Mouse (Mus musculus) ES-Bruce4 (cell line): ENCODE data around the gene Otos. TPM values are rescaled to one million over a fixed set of nuclear protein-coding genes. Genes with fewer than 3 reads are reported as not detected.

Experiments used
- H3K27ac ChIP-seq: 2 replicates; pipeline ENCODE4 v1.5.1; 2012; ENCODE audit warnings: low read length, inconsistent platforms; ENCODE audit not compliant: insufficient read depth
- H3K27me3 ChIP-seq: 2 replicates; pipeline ENCODE4 v1.6.1; 2012; ENCODE audit warnings: mild to moderate bottlenecking, low read length, inconsistent platforms; ENCODE audit not compliant: control insufficient read depth, poor library complexity, insufficient read depth, severe bottlenecking
- H3K36me3 ChIP-seq: 2 replicates; pipeline ENCODE4 v1.6.1; 2012; ENCODE audit warnings: inconsistent platforms, mild to moderate bottlenecking, low read length, moderate library complexity; ENCODE audit not compliant: control insufficient read depth, poor library complexity, insufficient read depth, severe bottlenecking
- H3K4me1 ChIP-seq: one replicate; pipeline ENCODE4 v1.8.1; 2011; ENCODE audit warnings: low read length; ENCODE audit not compliant: control insufficient read depth, insufficient read depth
- H3K4me3 ChIP-seq: 2 replicates; pipeline ENCODE4 v1.5.1; 2011; ENCODE audit warnings: low read depth, mild to moderate bottlenecking, low read length
- H3K9ac ChIP-seq: 2 replicates; pipeline ENCODE4 v1.6.1; 2012; ENCODE audit warnings: low read depth, mild to moderate bottlenecking, inconsistent platforms; ENCODE audit not compliant: poor library complexity, severe bottlenecking
- H3K9me3 ChIP-seq: replicated peaks from 2 replicates; pipeline ENCODE4 v1.6.1; 2012; ENCODE audit warnings: mild to moderate bottlenecking, low read length, inconsistent platforms; ENCODE audit not compliant: control insufficient read depth, poor library complexity, insufficient read depth, severe bottlenecking
- CTCF ChIP-seq: IDR thresholded peaks from one replicate; pipeline ENCODE4 v1.8.1; 2011; ENCODE audit warnings: low read depth, low read length
- EP300 ChIP-seq: IDR thresholded peaks from 2 replicates; pipeline ENCODE4 v1.6.1; 2011; ENCODE audit warnings: low read depth, low read length; ENCODE audit not compliant: insufficient read depth
- POLR2A ChIP-seq: IDR thresholded peaks from one replicate; pipeline ENCODE4 v1.8.1; 2011; ENCODE audit warnings: low read length; ENCODE audit not compliant: insufficient read depth
- polyA plus RNA-seq: library from polyadenylated mRNA; stranded (reverse); fragments of >200 nt; gene quantifications from 2 replicates; pipeline ENCODE4 v1.2.4, GENCODE M21; 2011; ENCODE audit warnings: low read depth; ENCODE audit not compliant: missing spikeins, insufficient read depth, insufficient read length

The Otos gene
- polyA plus RNA-seq, 1 experiment, result not detected

GRCm38 (mm10) chr1:92644916-92645315 is 3.7 kb downstream of the Otos start:
- Histone ChIP-seq H3K9me3 (no peaks in the 10 kb centered on the region), H3K27ac (no peak overlapping the region), H3K36me3 (no peaks in the 10 kb centered on the region), H3K4me3 (no peak overlapping the region), H3K4me1 (peaks cover 3% of the 10 kb centered on the region), H3K27me3 (no peaks in the 10 kb centered on the region), H3K9ac (no peak overlapping the region)
- TF ChIP-seq CTCF, result no peak
- no peak for TF ChIP-seq EP300
- no peak for TF ChIP-seq POLR2A

DNA sequence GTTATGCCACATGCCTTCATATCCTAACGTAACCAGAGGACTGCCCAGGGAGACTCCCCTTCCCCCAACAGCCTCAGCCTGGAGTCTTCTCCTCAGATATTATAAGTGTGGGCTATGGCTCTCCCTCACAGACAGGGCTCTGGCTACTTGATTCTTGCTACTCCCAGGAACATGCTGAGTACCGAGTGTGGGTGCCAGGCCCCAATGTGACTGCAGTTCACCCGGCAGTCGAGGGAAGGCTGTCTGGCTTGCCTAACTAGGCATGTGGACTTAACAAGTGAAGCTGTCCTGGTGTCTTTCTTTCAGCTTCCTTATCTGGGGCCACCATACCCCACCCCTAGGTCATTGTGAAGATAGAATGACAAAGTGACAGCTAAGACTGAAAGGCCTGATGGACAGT is 5.0 kb downstream of the Otos start:
- TF ChIP-seq EP300 (no peak), CTCF (no peak), POLR2A (no peak)

GRCm38 (mm10) chr1:92641514-92642272 is 6.9 kb downstream of the Otos start, which contains the start of gene Cops9:
TSS of gene Cops9 (minus strand) at chr1:92641985.
- H3K27ac ChIP-seq, result no peak within 1 kb of the TSS

More for the DNA sequence above, 5.0 kb downstream of the Otos start:
- peaks cover 3% of the 10 kb centered on the region for H3K4me1 ChIP-seq
- H3K4me3 ChIP-seq, result no peak overlapping the region
- H3K9me3 ChIP-seq, result no peaks in the 10 kb centered on the region
- no peak overlapping the region for H3K9ac ChIP-seq
- no peaks in the 10 kb centered on the region for H3K27me3 ChIP-seq
- H3K27ac ChIP-seq, result no peak overlapping the region
- no peaks in the 10 kb centered on the region for H3K36me3 ChIP-seq

GRCm38 (mm10) chr1:92640393-92640792 is 8.2 kb downstream of the Otos start:
- Histone ChIP-seq H3K4me3 (no peak overlapping the region), H3K27ac (no peak overlapping the region), H3K36me3 (no peaks in the 10 kb centered on the region), H3K9me3 (no peaks in the 10 kb centered on the region), H3K4me1 (peaks cover 3% of the 10 kb centered on the region), H3K9ac (no peak overlapping the region), H3K27me3 (no peaks in the 10 kb centered on the region)
- TF ChIP-seq POLR2A (no peak), CTCF (no peak), EP300 (no peak)

More at GRCm38 (mm10) chr1:92641514-92642272, 6.9 kb downstream of the Otos start, which contains the start of gene Cops9:
- peak; percentile 45 for TF ChIP-seq POLR2A
- 0 out of 2 replicates have a peak, but pooled peaks have one; percentile 20 for TF ChIP-seq EP300
- TF ChIP-seq CTCF, result no peak
- Histone ChIP-seq H3K4me1 (peaks cover 3% of the 10 kb centered on the region), H3K36me3 (no peaks in the 10 kb centered on the region), H3K9ac (peak within 1 kb of the TSS; percentile 86), H3K9me3 (no peaks in the 10 kb centered on the region), H3K27me3 (no peaks in the 10 kb centered on the region), H3K4me3 (peak within 1 kb of the TSS; percentile 98)

DNA sequence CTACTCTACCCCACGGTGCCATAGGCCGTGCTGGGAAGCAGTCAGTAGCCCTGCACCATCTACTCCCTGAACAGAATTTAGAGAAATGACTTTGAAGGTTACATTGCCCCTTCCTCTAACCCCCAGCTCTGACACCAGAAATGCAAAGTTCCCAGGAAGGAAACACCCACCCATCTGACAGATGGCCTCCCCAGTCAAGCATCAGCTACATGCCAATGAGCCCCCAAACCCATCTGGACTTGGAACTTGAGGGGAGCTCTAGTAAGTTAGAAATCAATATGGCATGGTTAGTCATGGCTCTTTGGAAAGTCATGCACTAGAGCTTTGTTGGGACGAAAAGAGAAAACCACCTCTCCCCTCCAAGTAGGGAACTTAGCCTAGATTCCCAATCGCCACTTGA is 9.9 kb downstream of the Otos start:
- Histone ChIP-seq H3K36me3 (no peaks in the 10 kb centered on the region), H3K4me3 (no peak overlapping the region), H3K27ac (no peak overlapping the region), H3K27me3 (no peaks in the 10 kb centered on the region), H3K9ac (no peak overlapping the region), H3K4me1 (peaks cover 5% of the 10 kb centered on the region), H3K9me3 (no peaks in the 10 kb centered on the region)
- TF ChIP-seq POLR2A (no peak), EP300 (no peak), CTCF (no peak)

GRCm38 (mm10) chr1:92638181-92638580 is 10.5 kb downstream of the Otos start:
- Histone ChIP-seq H3K36me3 (no peaks in the 10 kb centered on the region), H3K27ac (no peak overlapping the region), H3K9ac (no peak overlapping the region), H3K4me1 (peaks cover 5% of the 10 kb centered on the region), H3K4me3 (no peak overlapping the region), H3K9me3 (no peaks in the 10 kb centered on the region), H3K27me3 (no peaks in the 10 kb centered on the region)
- TF ChIP-seq POLR2A, result no peak
- TF ChIP-seq CTCF, result no peak
- no peak for TF ChIP-seq EP300
